In genomic region chr19:6126789-6127580, GRCm38 (mm10) we compare ENCODE assay signal across 8 mouse cellular contexts. TPM values are rescaled to one million over a fixed set of nuclear protein-coding genes. Genes with fewer than 3 reads are reported as not detected.
DNase-seq lines count a peak whose midpoint lies in the region; ATAC-seq lines count a peak whose summit lies in the region.

No protein-coding gene starts in this region.

- H3K27ac ChIP-seq in heart, embryonic 10.5 days, result peak overlapping the region; percentile 92; the same call in 1 of the 2 replicates
- no peak overlapping the region for H3K27ac ChIP-seq in forebrain, embryonic 14.5 days (ENCODE audit: low read depth, low read length)
- peak overlapping the region; percentile 99 for H3K27ac ChIP-seq in liver, embryonic 15.5 days (replicated peaks)

- peak overlapping the region; percentile 63 for H3K4me2 ChIP-seq in forebrain, embryonic 14.5 days (ENCODE audit: low read length)
- H3K4me2 ChIP-seq in liver, embryonic 15.5 days, result peak overlapping the region; percentile 86

- 68% methylated on average over 10 of the region's 10 CpGs for WGBS in heart, embryonic 10.5 days
- 75% methylated on average over 10 of the region's 10 CpGs for WGBS in forebrain, embryonic 14.5 days
- WGBS in liver, embryonic 15.5 days (ENCODE audit: insufficient replicate concordance), result 59% methylated on average over 10 of the region's 10 CpGs

- H3K36me3 ChIP-seq in heart, embryonic 10.5 days, result no peaks in the 10 kb centered on the region
- 0 out of 2 replicates have a peak, but pooled peaks cover 5% of the 10 kb centered on the region for H3K36me3 ChIP-seq in forebrain, embryonic 14.5 days (ENCODE audit: control insufficient read depth, insufficient read depth, low read length)
- H3K36me3 ChIP-seq in liver, embryonic 15.5 days (replicated peaks), result peaks cover 21% of the 10 kb centered on the region

- no peak for DNase-seq in heart, embryonic 10.5 days (ENCODE audit: low spot score)
- no peak for DNase-seq in heart, postnatal 10 days
- DNase-seq in 416B (ENCODE audit: low read depth), result peak; percentile 67
- no peak for DNase-seq in forebrain, embryonic 14.5 days (ENCODE audit: low spot score)
- no peak for DNase-seq in ovary, postnatal 36 days (ENCODE audit: low spot score)
- DNase-seq in adrenal gland, adult (ENCODE audit: inconsistent age in 2 of 2, low spot score in 1 of 2), result no peak
- DNase-seq in left cerebral cortex, postnatal 4 days, result no peak

- H3K27me3 ChIP-seq in heart, embryonic 10.5 days (ENCODE audit: insufficient read depth, poor library complexity, severe bottlenecking), result no peaks in the 10 kb centered on the region
- H3K27me3 ChIP-seq in forebrain, embryonic 14.5 days (replicated peaks; ENCODE audit: control insufficient read depth, insufficient read depth, low read length), result no peaks in the 10 kb centered on the region
- no peaks in the 10 kb centered on the region for H3K27me3 ChIP-seq in liver, embryonic 15.5 days

- peak overlapping the region; percentile 64 for H3K4me3 ChIP-seq in heart, embryonic 10.5 days
- H3K4me3 ChIP-seq in forebrain, embryonic 14.5 days (ENCODE audit: low read depth, low read length), result peak overlapping the region; percentile 46
- peak overlapping the region; percentile 76 for H3K4me3 ChIP-seq in liver, embryonic 15.5 days (replicated peaks)

- peaks cover 13% of the 10 kb centered on the region for H3K4me1 ChIP-seq in heart, embryonic 10.5 days
- peaks cover 3% of the 10 kb centered on the region; the same call in 1 of the 2 replicates for H3K4me1 ChIP-seq in forebrain, embryonic 14.5 days (ENCODE audit: control insufficient read depth, insufficient read depth, low read length)
- peaks cover 72% of the 10 kb centered on the region for H3K4me1 ChIP-seq in liver, embryonic 15.5 days (replicated peaks)

- no peaks in the 10 kb centered on the region for H3K9me3 ChIP-seq in heart, embryonic 10.5 days
- no peaks in the 10 kb centered on the region for H3K9me3 ChIP-seq in forebrain, embryonic 14.5 days (replicated peaks; ENCODE audit: control insufficient read depth, low read length)
- no peaks in the 10 kb centered on the region for H3K9me3 ChIP-seq in liver, embryonic 15.5 days (replicated peaks)

- peak overlapping the region; percentile 70; the same call in 1 of the 2 replicates for H3K9ac ChIP-seq in forebrain, embryonic 14.5 days (ENCODE audit: low read length)
- H3K9ac ChIP-seq in liver, embryonic 15.5 days, result peak overlapping the region; percentile 83

- intact Hi-C loops in heart, postnatal 10 days (cut with DNase I), result loop anchor here (2.0 to 5.0 kb wide), 2 partner anchors 80 to 162 kb away; partner anchors contain the start of genes Pola2 and Syvn1
- intact Hi-C loops in left cerebral cortex, postnatal 4 days (cut with DNase I), result no loop called here

- no peak for ATAC-seq in forebrain, embryonic 14.5 days
- ATAC-seq in liver, embryonic 15.5 days (ENCODE audit: insufficient read depth), result no peak

RNA-seq across cellular contexts. Expression of gene Snx15, which starts 1.1 kb away (rescaled TPM):
- polyA plus RNA-seq in heart, embryonic 10.5 days (2016; fragmentation: Nextera tagmentation; extraction: Ambion mirVana), result 22.4 and 25.8 TPM in 2 replicates
- 10 to 100 TPM; 12.5 to 12.6 TPM for total RNA-seq in heart, postnatal 10 days (2021)
- polyA plus RNA-seq in forebrain, embryonic 14.5 days (2014; fragmentation: Nextera tagmentation; extraction: Ambion mirVana), result 45.6 and 50.2 TPM in 2 replicates
- polyA plus RNA-seq in liver, embryonic 15.5 days (2015; fragmentation: Nextera tagmentation; extraction: Ambion mirVana), result 58.5 and 66.0 TPM in 2 replicates
- total RNA-seq in left cerebral cortex, postnatal 4 days (2021), result 10 to 100 TPM; 36.0 to 41.2 TPM

RNA-seq across cellular contexts. Expression of gene Sac3d1, which starts 8.5 kb away (rescaled TPM):
- 42.3 and 57.9 TPM in 2 replicates for polyA plus RNA-seq in heart, embryonic 10.5 days (2016; fragmentation: Nextera tagmentation; extraction: Ambion mirVana)
- 10 to 100 TPM; 10.2 to 13.9 TPM for total RNA-seq in heart, postnatal 10 days (2021)
- polyA plus RNA-seq in forebrain, embryonic 14.5 days (2014; fragmentation: Nextera tagmentation; extraction: Ambion mirVana), result 56.4 and 57.6 TPM in 2 replicates
- polyA plus RNA-seq in liver, embryonic 15.5 days (2015; fragmentation: Nextera tagmentation; extraction: Ambion mirVana), result 23.2 and 24.0 TPM in 2 replicates
- 10 to 100 TPM; 25.4 to 25.9 TPM for total RNA-seq in left cerebral cortex, postnatal 4 days (2021)

RNA-seq across cellular contexts. Expression of gene Batf2, which starts 13.8 kb away (rescaled TPM):
- not detected in 2 replicates for polyA plus RNA-seq in heart, embryonic 10.5 days (2016; fragmentation: Nextera tagmentation; extraction: Ambion mirVana)
- under 1 TPM; 0.31 to 0.32 TPM for total RNA-seq in heart, postnatal 10 days (2021)
- not detected in 2 replicates for polyA plus RNA-seq in forebrain, embryonic 14.5 days (2014; fragmentation: Nextera tagmentation; extraction: Ambion mirVana)
- polyA plus RNA-seq in liver, embryonic 15.5 days (2015; fragmentation: Nextera tagmentation; extraction: Ambion mirVana), result 0.17 and 0.44 TPM in 2 replicates
- total RNA-seq in left cerebral cortex, postnatal 4 days (2021), result not detected

RNA-seq across cellular contexts. Expression of gene Arl2, which starts 14.4 kb away (rescaled TPM):
- 91.2 and 105 TPM in 2 replicates for polyA plus RNA-seq in heart, embryonic 10.5 days (2016; fragmentation: Nextera tagmentation; extraction: Ambion mirVana)
- 10 to 100 TPM; 60.5 to 63.5 TPM for total RNA-seq in heart, postnatal 10 days (2021)
- 80.3 and 90.2 TPM in 2 replicates for polyA plus RNA-seq in forebrain, embryonic 14.5 days (2014; fragmentation: Nextera tagmentation; extraction: Ambion mirVana)
- polyA plus RNA-seq in liver, embryonic 15.5 days (2015; fragmentation: Nextera tagmentation; extraction: Ambion mirVana), result 26.0 and 28.8 TPM in 2 replicates
- 10 to 100 TPM; 54.3 to 62.5 TPM for total RNA-seq in left cerebral cortex, postnatal 4 days (2021)

RNA-seq across cellular contexts. Expression of gene Naaladl1, which starts 21.4 kb away (rescaled TPM):
- 0.52 and 0.59 TPM in 2 replicates for polyA plus RNA-seq in heart, embryonic 10.5 days (2016; fragmentation: Nextera tagmentation; extraction: Ambion mirVana)
- total RNA-seq in heart, postnatal 10 days (2021), result under 1 TPM; 0.10 to 0.17 TPM
- polyA plus RNA-seq in forebrain, embryonic 14.5 days (2014; fragmentation: Nextera tagmentation; extraction: Ambion mirVana), result 0.36 and 0.42 TPM in 2 replicates
- polyA plus RNA-seq in liver, embryonic 15.5 days (2015; fragmentation: Nextera tagmentation; extraction: Ambion mirVana), result 3.5 and 3.7 TPM in 2 replicates
- under 1 TPM; 0.14 to 0.32 TPM for total RNA-seq in left cerebral cortex, postnatal 4 days (2021)
